Mouse (Mus musculus) kidney, postnatal 4 days (tissue): ENCODE data around the gene Adam30.

Source experiments
- DNase-seq, 2 experiments: peaks; one replicate each; pipeline ENCODE4 v3.0.0; 2021; ENCODE audit warnings: mixed read lengths in 2 of 2

Gene Adam30

GRCm38 (mm10) chr3:98197711-98198532, 37.5 kb downstream of the Adam30 start:
- DNase-seq = peak; percentile 40 to 66

- peak in 1 of 2 experiments; percentile 26 for DNase-seq
Observed at GRCm38 (mm10) chr3:98199747-98200146, 39.3 kb downstream of the Adam30 start.

GRCm38 (mm10) chr3:98203282-98203681, 42.9 kb downstream of the Adam30 start:
- DNase-seq = no peak

- no peak for DNase-seq
Observed at GRCm38 (mm10) chr3:98206977-98207376, 46.5 kb downstream of the Adam30 start.

- DNase-seq = no peak
Observed at GRCm38 (mm10) chr3:98209161-98209560, 48.7 kb downstream of the Adam30 start.

- peak; percentile 34 to 46 for DNase-seq
Observed at GRCm38 (mm10) chr3:98210860-98211259, 50.4 kb downstream of the Adam30 start.

- DNase-seq = no peak
Observed at GRCm38 (mm10) chr3:98211301-98212081, 51.1 kb downstream of the Adam30 start.
